Mouse (Mus musculus) adrenal gland, adult 2 months (tissue): ENCODE data around the gene Fap. TPM values are rescaled to one million over a fixed set of nuclear protein-coding genes. Genes with fewer than 3 reads are reported as not detected.

Source experiments
- DNase-seq: peaks from one replicate; pipeline ENCODE4 v3.0.0; 2021
- long read RNA-seq: library from polyadenylated mRNA; stranded (forward); transcript quantifications from one replicate; pipeline ENCODE4 v2.0.0, GENCODE M21; 2021
- polyA plus RNA-seq: library from polyadenylated mRNA; depleted of rRNA; stranded (reverse); fragments of >200 nt; gene quantifications from 2 replicates; pipeline ENCODE4 v1.2.3, GENCODE M21; 2012; rRNA removed
- total RNA-seq, 2 experiments: library from RNA; stranded (reverse); gene quantifications; 2 replicates each; pipeline ENCODE4 v1.2.3; 2021

The Fap gene
- total RNA-seq (1 to 10 TPM; 2.3 to 2.9 TPM), polyA plus RNA-seq (0.18 and 0.64 TPM in 2 replicates)
- long read RNA-seq, partial matches to known transcripts = 0 of 1 reads
- long read RNA-seq, other reads (novel, unspliced or antisense) = 0 of 1 reads

GRCm38 (mm10) chr2:62573753-62574159 lies at the start of gene Fap:
TSS of gene Fap (minus strand) at chr2:62574075.
- DNase-seq = no peak

GRCm38 (mm10) chr2:62623024-62623441 lies 49.2 kb upstream of the Fap start:
- DNase-seq = no peak

- DNase-seq = no peak
Observed at GRCm38 (mm10) chr2:62619679-62620078, 45.8 kb upstream of the Fap start.

- no peak for DNase-seq
Observed at GRCm38 (mm10) chr2:62618934-62619341, 45.1 kb upstream of the Fap start.

GRCm38 (mm10) chr2:62613133-62613532 lies 39.3 kb upstream of the Fap start:
- DNase-seq = no peak

GRCm38 (mm10) chr2:62606205-62606604 lies 32.3 kb upstream of the Fap start:
- no peak for DNase-seq

- DNase-seq = no peak
Observed at GRCm38 (mm10) chr2:62603530-62603929, 29.7 kb upstream of the Fap start.

GRCm38 (mm10) chr2:62596586-62596985 lies 22.7 kb upstream of the Fap start:
- no peak for DNase-seq

- no peak for DNase-seq
Observed at GRCm38 (mm10) chr2:62594491-62594890, 20.6 kb upstream of the Fap start.

GRCm38 (mm10) chr2:62591555-62591954 lies 17.7 kb upstream of the Fap start:
- no peak for DNase-seq

GRCm38 (mm10) chr2:62589333-62589732 lies 15.5 kb upstream of the Fap start:
- DNase-seq = no peak

- no peak for DNase-seq
Observed at GRCm38 (mm10) chr2:62585769-62586168, 11.9 kb upstream of the Fap start.

GRCm38 (mm10) chr2:62574962-62575361 lies 1.1 kb upstream of the Fap start:
- no peak for DNase-seq

- no peak for DNase-seq
Observed at GRCm38 (mm10) chr2:62574250-62574649, 375 bp upstream of the Fap start.

- no peak for DNase-seq
Observed at GRCm38 (mm10) chr2:62573099-62573752, 649 bp downstream of the Fap start.

- no peak for DNase-seq
Observed at GRCm38 (mm10) chr2:62564687-62565086, 9.2 kb downstream of the Fap start.

- no peak for DNase-seq
Observed at GRCm38 (mm10) chr2:62562661-62563485, 11.0 kb downstream of the Fap start.

GRCm38 (mm10) chr2:62557417-62557816 lies 16.5 kb downstream of the Fap start:
- no peak for DNase-seq

GRCm38 (mm10) chr2:62556349-62556748 lies 17.5 kb downstream of the Fap start:
- no peak for DNase-seq

- DNase-seq = no peak
Observed at GRCm38 (mm10) chr2:62549659-62550058, 24.2 kb downstream of the Fap start.

GRCm38 (mm10) chr2:62549131-62549530 lies 24.7 kb downstream of the Fap start:
- no peak for DNase-seq

GRCm38 (mm10) chr2:62548104-62548503 lies 25.8 kb downstream of the Fap start:
- DNase-seq = no peak

GRCm38 (mm10) chr2:62535483-62535882 lies 38.4 kb downstream of the Fap start:
- no peak for DNase-seq
